Mouse (Mus musculus): ENCODE results near the gene Gm8334.
"Not testable (repeated sequence)": the region's sequence is repeated elsewhere in the genome, so short reads cannot be mapped to it uniquely, and the experiment has no call there.

The Gm8334 gene

GRCm38 (mm10) chrX:148615053-148615452 is at the start of gene Gm8334:
Gene Gm8334 (minus strand): TSS chrX:148615153.
- not testable (repeated sequence) for DNase-seq (ENCODE audit: low spot score)

GRCm38 (mm10) chrX:148663298-148663697 is 48.3 kb upstream of the Gm8334 start, which contains the start of gene Gm15127:
Gene Gm15127 (plus strand): TSS chrX:148663598.
- DNase-seq (ENCODE audit: low spot score) = not testable (repeated sequence)
